Comparison of ENCODE assay signal across 14 mouse cellular contexts in genomic region chr8:93809226-93809625, GRCm38 (mm10). TPM values are rescaled to one million over a fixed set of nuclear protein-coding genes. Genes with fewer than 3 reads are reported as not detected.
DNase-seq lines count a peak whose midpoint lies in the region; ATAC-seq and TF ChIP-seq lines count a peak whose summit lies in the region.
"Had no signal": no experiment of that assay in that cellular context is flagged by ENCODE, and none has a peak within 500 bp of the region (broad histone marks: within the 10 kb centered on the region; RNA-seq: fewer than 3 reads in every experiment).

No protein-coding gene starts in this region.

- H3K4me1 ChIP-seq in forebrain, postnatal 0 days (ENCODE audit: insufficient read depth), result peaks cover 1% of the 10 kb centered on the region; the same call in 1 of the 2 replicates
- H3K4me1 ChIP-seq in forebrain, embryonic 15.5 days, result peaks cover 11% of the 10 kb centered on the region
- H3K4me1 ChIP-seq in midbrain, embryonic 10.5 days, result peaks cover 40% of the 10 kb centered on the region
- peaks cover 26% of the 10 kb centered on the region for H3K4me1 ChIP-seq in midbrain, embryonic 13.5 days (replicated peaks)
- peaks cover 15% of the 10 kb centered on the region for H3K4me1 ChIP-seq in midbrain, embryonic 11.5 days (ENCODE audit: control insufficient read depth, insufficient read depth, low read length)

- no peak overlapping the region for H3K4me3 ChIP-seq in forebrain, postnatal 0 days (ENCODE audit: low read depth, low read length)
- H3K4me3 ChIP-seq in forebrain, embryonic 15.5 days, result no peak overlapping the region
- H3K4me3 ChIP-seq in midbrain, embryonic 10.5 days, result peak overlapping the region; percentile 80; the same call in 1 of the 2 replicates
- H3K4me3 ChIP-seq in midbrain, embryonic 13.5 days (replicated peaks), result no peak overlapping the region
- H3K4me3 ChIP-seq in midbrain, embryonic 11.5 days (ENCODE audit: low read depth, low read length), result no peak overlapping the region

- H3K27me3 ChIP-seq in forebrain, postnatal 0 days (ENCODE audit: insufficient read depth, low read length), result no peaks in the 10 kb centered on the region
- no peaks in the 10 kb centered on the region for H3K27me3 ChIP-seq in forebrain, embryonic 15.5 days
- H3K27me3 ChIP-seq in midbrain, embryonic 10.5 days (ENCODE audit: low read depth, poor library complexity, severe bottlenecking), result peaks cover 51% of the 10 kb centered on the region
- H3K27me3 ChIP-seq in midbrain, embryonic 13.5 days, result 0 out of 2 replicates have a peak, but pooled peaks cover 4% of the 10 kb centered on the region
- H3K27me3 ChIP-seq in midbrain, embryonic 11.5 days (ENCODE audit: control insufficient read depth, insufficient read depth, low read length), result peaks cover 5% of the 10 kb centered on the region; the same call in 1 of the 2 replicates
- H3K27me3 ChIP-seq: forebrain, embryonic 13.5 days had no signal

- TF ChIP-seq CTCF in forebrain, postnatal 0 days (IDR thresholded peaks at IDR 0.05; ENCODE audit: low read depth), result no peak

- ATAC-seq in forebrain, postnatal 0 days, result no peak
- ATAC-seq in forebrain, embryonic 15.5 days (replicated peaks), result no peak
- ATAC-seq in midbrain, embryonic 13.5 days, result no peak
- no peak for ATAC-seq in midbrain, embryonic 11.5 days (ENCODE audit: low FRiP score)

- H3K9me3 ChIP-seq in forebrain, postnatal 0 days (ENCODE audit: low read length), result no peaks in the 10 kb centered on the region
- H3K9me3 ChIP-seq in forebrain, embryonic 15.5 days, result no peaks in the 10 kb centered on the region
- no peaks in the 10 kb centered on the region for H3K9me3 ChIP-seq in midbrain, embryonic 10.5 days (replicated peaks)
- H3K9me3 ChIP-seq in midbrain, embryonic 13.5 days, result no peaks in the 10 kb centered on the region
- no peaks in the 10 kb centered on the region for H3K9me3 ChIP-seq in midbrain, embryonic 11.5 days (ENCODE audit: control insufficient read depth, low read length)
- H3K9me3 ChIP-seq: forebrain, embryonic 13.5 days; heart, embryonic 15.5 days had no signal

- H3K9ac ChIP-seq in forebrain, postnatal 0 days, result no peak overlapping the region
- H3K9ac ChIP-seq in forebrain, embryonic 15.5 days (replicated peaks), result no peak overlapping the region
- no peak overlapping the region for H3K9ac ChIP-seq in midbrain, embryonic 13.5 days (replicated peaks)
- H3K9ac ChIP-seq in midbrain, embryonic 11.5 days (ENCODE audit: low read length), result no peak overlapping the region

- no peak for DNase-seq in forebrain, postnatal 0 days
- no peak for DNase-seq in midbrain, embryonic 10.5 days (ENCODE audit: low spot score)
- peak; percentile 62 for DNase-seq in midbrain, embryonic 11.5 days (ENCODE audit: low spot score, missing footprints)
- no peak for DNase-seq in spleen, postnatal 14 days (ENCODE audit: low spot score in 2 of 2)
- no peak for DNase-seq in thymus, postnatal 14 days
- DNase-seq: liver; thymus, postnatal 4 days had no signal

- H3K27ac ChIP-seq in forebrain, postnatal 0 days (ENCODE audit: low read depth, low read length), result no peak overlapping the region
- no peak overlapping the region for H3K27ac ChIP-seq in forebrain, embryonic 15.5 days (replicated peaks)
- no peak overlapping the region for H3K27ac ChIP-seq in midbrain, embryonic 10.5 days (replicated peaks)
- H3K27ac ChIP-seq in midbrain, embryonic 13.5 days, result no peak overlapping the region; the same call in 1 of the 2 replicates
- H3K27ac ChIP-seq in midbrain, embryonic 11.5 days (ENCODE audit: low read depth, low read length), result no peak overlapping the region
- H3K27ac ChIP-seq: kidney, postnatal 0 days had no signal

- peak overlapping the region; percentile 76; the same call in 1 of the 2 replicates for H3K4me2 ChIP-seq in forebrain, postnatal 0 days (ENCODE audit: low read depth)
- H3K4me2 ChIP-seq in forebrain, embryonic 15.5 days (replicated peaks), result no peak overlapping the region
- no peak overlapping the region for H3K4me2 ChIP-seq in midbrain, embryonic 13.5 days (replicated peaks)
- H3K4me2 ChIP-seq in midbrain, embryonic 11.5 days, result no peak overlapping the region

- H3K36me3 ChIP-seq in forebrain, postnatal 0 days (ENCODE audit: insufficient read depth), result no peaks in the 10 kb centered on the region
- H3K36me3 ChIP-seq in forebrain, embryonic 15.5 days, result no peaks in the 10 kb centered on the region
- no peaks in the 10 kb centered on the region for H3K36me3 ChIP-seq in midbrain, embryonic 10.5 days
- H3K36me3 ChIP-seq in midbrain, embryonic 13.5 days, result no peaks in the 10 kb centered on the region
- H3K36me3 ChIP-seq in midbrain, embryonic 11.5 days (ENCODE audit: control insufficient read depth, insufficient read depth, low read length), result no peaks in the 10 kb centered on the region
- H3K36me3 ChIP-seq: heart, embryonic 15.5 days had no signal

- WGBS in forebrain, postnatal 0 days, result 62% methylated on average over 3 of the region's 3 CpGs
- WGBS in forebrain, embryonic 15.5 days, result 83% methylated on average over 3 of the region's 3 CpGs
- whole genome bisulfite sequencing in midbrain, embryonic 10.5 days, result 90% methylated on average over 3 of the region's 3 CpGs
- 82% methylated on average over 3 of the region's 3 CpGs for WGBS in midbrain, embryonic 13.5 days
- WGBS in midbrain, embryonic 11.5 days, result 91% methylated on average over 3 of the region's 3 CpGs

RNA-seq across cellular contexts. Expression of gene Gnao1, which starts 0.5 kb away (rescaled TPM):
- 273 and 314 TPM in 2 replicates for total RNA-seq in forebrain, postnatal 0 days (2014; rRNA removed)
- polyA plus RNA-seq in forebrain, postnatal 0 days (2015; fragmentation: Nextera tagmentation; extraction: Ambion mirVana), result 239 and 301 TPM in 2 replicates
- polyA plus RNA-seq in forebrain, embryonic 15.5 days (2015; fragmentation: Nextera tagmentation; extraction: Ambion mirVana), result 167 and 173 TPM in 2 replicates
- polyA plus RNA-seq in midbrain, embryonic 10.5 days (2016; fragmentation: Nextera tagmentation; extraction: Ambion mirVana), result 13.1 and 25.4 TPM in 2 replicates
- 125 and 140 TPM in 2 replicates for polyA plus RNA-seq in midbrain, embryonic 13.5 days (2015; fragmentation: Nextera tagmentation; extraction: Ambion mirVana)
- 32.1 and 35.1 TPM in 2 replicates for polyA plus RNA-seq in midbrain, embryonic 11.5 days (2014; fragmentation: Nextera tagmentation; extraction: Ambion mirVana)
- total RNA-seq: granulocyte monocyte progenitor cell, adult 5-6 weeks; MEL had no signal
